Mouse (Mus musculus) heart, postnatal 25 days (tissue): Measurements from ENCODE around the gene Sipa1l2. TPM values are rescaled to one million over a fixed set of nuclear protein-coding genes. Genes with fewer than 3 reads are reported as not detected.
A peak's percentile ranks its signal among the peaks of the same experiment; 100 is the strongest.

ENCODE experiments used
- DNase-seq: peaks from one replicate; pipeline ENCODE4 v3.0.0; 2022; ENCODE audit warnings: low spot score
- intact Hi-C: fragments of 180-260 bp; cut with DNase I; formaldehyde crosslinking; loops from one replicate; pipeline ENCODE4 v1.15.1; 2025
- total RNA-seq, 2 experiments: library from RNA; stranded (reverse); gene quantifications; 2 replicates each; pipeline ENCODE4 v1.2.3; 2021

The Sipa1l2 gene
- total RNA-seq, 2 experiments from 2014 or later = 43.7 to 44.8 TPM

GRCm38 (mm10) chr8:125385519-125386150 is 184.0 kb downstream of the Sipa1l2 start:
- DNase-seq = peak; percentile 65
- intact Hi-C loops = loop anchor here (2.0 to 5.0 kb wide), 4 partner anchors 17 to 203 kb away; no protein-coding TSS in a partner anchor

GRCm38 (mm10) chr8:125384551-125385183 is 184.9 kb downstream of the Sipa1l2 start:
- intact Hi-C loops = loop anchor here (2.0 to 5.0 kb wide), 3 partner anchors 16 to 202 kb away; no protein-coding TSS in a partner anchor
- DNase-seq = no peak

GRCm38 (mm10) chr8:125381674-125382073 is 187.9 kb downstream of the Sipa1l2 start:
- no peak for DNase-seq

GRCm38 (mm10) chr8:125379939-125380338 is 189.7 kb downstream of the Sipa1l2 start:
- no peak for DNase-seq
- intact Hi-C loops = no loop called here

More at GRCm38 (mm10) chr8:125381674-125382073, 187.9 kb downstream of the Sipa1l2 start:
- intact Hi-C loops = no loop called here

GRCm38 (mm10) chr8:125379156-125379555 is 190.5 kb downstream of the Sipa1l2 start:
- no peak for DNase-seq
- intact Hi-C loops = no loop called here

- intact Hi-C loops = no loop called here
- no peak for DNase-seq
Measured at GRCm38 (mm10) chr8:125377704-125378103, 191.9 kb downstream of the Sipa1l2 start.

GRCm38 (mm10) chr8:125376448-125376845 is 193.2 kb downstream of the Sipa1l2 start:
- intact Hi-C loops = no loop called here
- no peak for DNase-seq

GRCm38 (mm10) chr8:125375659-125376447 is 193.8 kb downstream of the Sipa1l2 start:
- intact Hi-C loops = no loop called here
- DNase-seq = no peak

- DNase-seq = no peak
- intact Hi-C loops = no loop called here
Measured at GRCm38 (mm10) chr8:125372596-125372995, 197.0 kb downstream of the Sipa1l2 start.

GRCm38 (mm10) chr8:125369491-125370236 is 199.9 kb downstream of the Sipa1l2 start:
- intact Hi-C loops = loop anchor here (2.0 kb wide), 1 partner anchor 15 kb away; no protein-coding TSS in a partner anchor
- DNase-seq = peak; percentile 41

- DNase-seq = peak; percentile 40
- intact Hi-C loops = loop anchor here (2.0 kb wide), 1 partner anchor 16 kb away; no protein-coding TSS in a partner anchor
Measured at GRCm38 (mm10) chr8:125368341-125369035, 201.1 kb downstream of the Sipa1l2 start.

Other genes starting within 250 kb of the Sipa1l2 start
- gene Map10, start 100.0 kb upstream of the Sipa1l2 start, total RNA-seq = 1 to 10 TPM; 5.2 to 5.8 TPM
- 10 to 100 TPM; 16.0 TPM for gene Ntpcr, start 160.2 kb upstream of the Sipa1l2 start, total RNA-seq